7 mouse cellular contexts compared by ENCODE assay signal in the genomic region with DNA sequence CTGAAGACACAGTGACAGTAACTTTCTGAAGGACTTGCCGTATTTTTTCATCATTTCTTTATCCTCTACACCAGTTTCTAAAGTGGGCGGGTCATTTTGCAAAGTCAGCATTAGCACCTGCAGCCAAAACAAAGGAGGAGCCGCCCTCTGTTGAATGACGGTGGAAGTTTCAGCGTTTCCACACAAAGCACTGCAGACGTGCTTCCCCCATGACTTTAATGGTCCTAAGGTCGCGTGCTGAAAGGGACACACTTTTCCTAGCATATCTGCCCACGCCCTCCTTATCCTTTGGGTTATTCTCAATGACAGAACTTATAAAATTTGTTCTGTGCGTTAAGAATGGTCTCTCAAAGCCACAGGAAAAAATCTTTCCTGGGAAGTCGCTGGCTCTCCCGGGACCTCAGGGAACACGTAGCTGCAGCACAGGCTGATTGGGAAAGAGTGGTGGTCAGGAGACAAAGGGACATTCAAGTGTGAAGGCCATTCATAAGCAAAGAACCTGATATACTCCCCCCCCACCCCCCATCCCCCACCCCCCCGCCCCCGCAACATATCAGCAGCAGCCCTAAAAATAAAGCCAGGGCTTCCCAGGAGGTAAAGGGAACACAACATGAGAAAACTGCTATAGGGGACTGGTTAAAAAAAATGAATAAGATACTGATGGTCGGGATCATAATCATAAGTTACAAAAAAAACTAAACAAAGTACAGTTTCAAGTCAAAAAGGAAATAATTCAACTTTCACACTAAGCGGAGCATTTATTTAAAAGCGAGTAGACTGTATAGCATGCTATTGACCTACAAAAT.
A peak's percentile ranks its signal among the peaks of the same experiment; 100 is the strongest.
DNase-seq lines count a peak whose midpoint lies in the region; ATAC-seq and TF ChIP-seq lines count a peak whose summit lies in the region.

No protein-coding gene starts in this region.

- no peak for TF ChIP-seq CTCF in CH12.LX (conservative IDR thresholded peaks at IDR 0.05 in 1 of 2, IDR thresholded peaks at IDR 0.05 in 1 of 2; ENCODE audit: low read depth in 2 of 2, low read length in 2 of 2)

- H3K79me2 ChIP-seq in CH12.LX (replicated peaks; ENCODE audit: control insufficient read depth, extremely low read depth, insufficient read depth, poor library complexity, severe bottlenecking) = no peaks in the 10 kb centered on the region

- TF ChIP-seq EP300 in CH12.LX (IDR thresholded peaks at IDR 0.05; ENCODE audit: low read length) = no peak

- H3K9me3 ChIP-seq in CH12.LX (replicated peaks; ENCODE audit: low read length) = peaks cover 71% of the 10 kb centered on the region
- H3K9me3 ChIP-seq in hindbrain, embryonic 13.5 days = no peaks in the 10 kb centered on the region
- H3K9me3 ChIP-seq in midbrain, embryonic 13.5 days = no peaks in the 10 kb centered on the region

- no peak overlapping the region for H3K4me3 ChIP-seq in CH12.LX (replicated peaks in 1 of 3; ENCODE audit: low read depth in 2 of 3, low read length in 2 of 3, poor library complexity in 1 of 3)
- peak overlapping the region; percentile 27 for H3K4me3 ChIP-seq in hindbrain, embryonic 13.5 days
- H3K4me3 ChIP-seq in midbrain, embryonic 13.5 days (replicated peaks) = peak overlapping the region; percentile 31

- H3K36me3 ChIP-seq in CH12.LX (replicated peaks in 1 of 2; ENCODE audit: control insufficient read depth in 1 of 2, insufficient read depth in 1 of 2, low read length in 1 of 2) = no peaks in the 10 kb centered on the region
- no peaks in the 10 kb centered on the region for H3K36me3 ChIP-seq in hindbrain, embryonic 13.5 days
- no peaks in the 10 kb centered on the region for H3K36me3 ChIP-seq in midbrain, embryonic 13.5 days

- DNase-seq in CH12.LX (ENCODE audit: extremely low read depth) = no peak
- DNase-seq in R1 (ENCODE audit: low read depth, low spot score) = peak; percentile 71
- no peak for DNase-seq in gastrocnemius, postnatal 25 days
- DNase-seq in layer of hippocampus, adult 9-11 months = no peak
- no peak for DNase-seq in frontal cortex, postnatal 36 days (ENCODE audit: low spot score in 2 of 2)

- no peak for TF ChIP-seq RAD21 in CH12.LX (IDR thresholded peaks at IDR 0.05; ENCODE audit: low read depth, low read length)

- dilution Hi-C loops in CH12.LX (cut with MboI; ENCODE audit: extremely low pct_ligation_motif_present, extremely low pct_unique_long_range_greater_than_20kb, low sequenced_read_pairs) = no loop called here

- 3% methylated on average over 18 of the region's 18 CpGs for WGBS in hindbrain, embryonic 13.5 days
- WGBS in midbrain, embryonic 13.5 days = under 1% methylated on average over 18 of the region's 18 CpGs

- in situ Hi-C loops in CH12.LX (cut with MboI; ENCODE audit: low pct_ligation_motif_present, low pct_unique_long_range_greater_than_20kb, low sequenced_read_pairs) = no loop called here

- no peak for TF ChIP-seq POLR2A in CH12.LX (IDR thresholded peaks at IDR 0.05; ENCODE audit: low read depth, low read length)

- no peak overlapping the region for H3K9ac ChIP-seq in CH12.LX (ENCODE audit: insufficient read depth, low read depth)
- peak overlapping the region; percentile 53 for H3K9ac ChIP-seq in hindbrain, embryonic 13.5 days
- no peak overlapping the region; the same call in 1 of the 2 replicates for H3K9ac ChIP-seq in midbrain, embryonic 13.5 days (replicated peaks)

- no peak for ATAC-seq in hindbrain, embryonic 13.5 days (ENCODE audit: low FRiP score)
- ATAC-seq in midbrain, embryonic 13.5 days = peak; percentile 48

- no peaks in the 10 kb centered on the region for H3K4me1 ChIP-seq in CH12.LX (ENCODE audit: control insufficient read depth in 1 of 2, insufficient read depth in 2 of 2)
- peaks cover 71% of the 10 kb centered on the region for H3K4me1 ChIP-seq in hindbrain, embryonic 13.5 days (replicated peaks)
- peaks cover 75% of the 10 kb centered on the region for H3K4me1 ChIP-seq in midbrain, embryonic 13.5 days (replicated peaks)

- no peak overlapping the region for H3K4me2 ChIP-seq in CH12.LX (ENCODE audit: insufficient read depth, low read depth, poor library complexity, severe bottlenecking)
- peak overlapping the region; percentile 53 for H3K4me2 ChIP-seq in hindbrain, embryonic 13.5 days
- H3K4me2 ChIP-seq in midbrain, embryonic 13.5 days (replicated peaks) = peak overlapping the region; percentile 49

- no peak overlapping the region for H3K27ac ChIP-seq in CH12.LX (ENCODE audit: insufficient read depth, low read depth)
- H3K27ac ChIP-seq in hindbrain, embryonic 13.5 days = peak overlapping the region; percentile 78
- peak overlapping the region; percentile 72 for H3K27ac ChIP-seq in midbrain, embryonic 13.5 days

- no peaks in the 10 kb centered on the region for H3K27me3 ChIP-seq in CH12.LX (replicated peaks)
- H3K27me3 ChIP-seq in hindbrain, embryonic 13.5 days = no peaks in the 10 kb centered on the region
- no peaks in the 10 kb centered on the region for H3K27me3 ChIP-seq in midbrain, embryonic 13.5 days

TF ChIP-seq in CH12.LX, 34 proteins besides CTCF, POLR2A, EP300 and RAD21:
- TF ChIP-seq MAFK (IDR thresholded peaks at IDR 0.05; ENCODE audit: insufficient replicate concordance, low read length) (0 out of 2 replicates have a peak, but pooled peaks have one; percentile 18), SMC3 (IDR thresholded peaks at IDR 0.05; ENCODE audit: low read depth, low read length) (no peak), USF1 (IDR thresholded peaks at IDR 0.05; ENCODE audit: low read depth, low read length) (no peak)

Comparison
In these comparisons a context has a peak if more than half of its experiments do, and no peak if none do; other contexts are left out.
1. H3K4me3 ChIP-seq: peak in hindbrain, embryonic 13.5 days (single experiment) and midbrain, embryonic 13.5 days (single experiment); none in CH12.LX (0 of 3).